Mouse (Mus musculus) MEL (cell line): Measurements from ENCODE around the gene Pym1.

Experiments used
- CHD2 ChIP-seq: IDR thresholded peaks from 2 replicates; pipeline ENCODE4 v1.6.1; 2011; ENCODE audit warnings: low read length, improper control_type of control experiment
- CTCF ChIP-seq, 3 experiments: IDR thresholded peaks in 2 of 3; conservative IDR thresholded peaks in 1 of 3; 2 replicates each; pipeline ENCODE4 v1.5.1; 2011 to 2012; ENCODE audit warnings: low read length in 3 of 3, low read depth in 2 of 3, mild to moderate bottlenecking in 2 of 3, improper control_type of control experiment in 1 of 3, inconsistent platforms in 1 of 3, mixed read lengths in 1 of 3, moderate library complexity in 1 of 3; ENCODE audit not compliant: control insufficient read depth in 1 of 3, insufficient read depth in 1 of 3, poor library complexity in 1 of 3, severe bottlenecking in 1 of 3
- ELF1 ChIP-seq: IDR thresholded peaks from 2 replicates; pipeline ENCODE4 v1.6.1; 2014; ENCODE audit warnings: low read depth, mild to moderate bottlenecking, inconsistent platforms, low read length, improper control_type of control experiment, moderate library complexity
- HCFC1 ChIP-seq: IDR thresholded peaks from 2 replicates; pipeline ENCODE4 v1.6.1; 2012; ENCODE audit warnings: low read depth, mild to moderate bottlenecking, inconsistent platforms, low read length, improper control_type of control experiment, moderate library complexity
- JUND ChIP-seq: IDR thresholded peaks from 2 replicates; pipeline ENCODE4 v1.6.1; 2011; ENCODE audit warnings: low read depth, mild to moderate bottlenecking, improper control_type of control experiment, low read length
- MAFK ChIP-seq: IDR thresholded peaks from 2 replicates; pipeline ENCODE4 v1.6.1; 2011; ENCODE audit warnings: low read depth, mild to moderate bottlenecking, low read length, improper control_type of control experiment, borderline replicate concordance
- POLR2A ChIP-seq, 2 experiments: IDR thresholded peaks; 2 replicates each; pipeline ENCODE4 v1.6.1; 2011 to 2012; ENCODE audit warnings: low read length in 2 of 2, mild to moderate bottlenecking in 2 of 2, control low read depth in 1 of 2, improper control_type of control experiment in 1 of 2, low read depth in 1 of 2, moderate library complexity in 1 of 2; ENCODE audit not compliant: control insufficient read depth in 1 of 2, insufficient read depth in 1 of 2, poor library complexity in 1 of 2
- SIN3A ChIP-seq: IDR thresholded peaks from 2 replicates; pipeline ENCODE4 v1.6.1; 2012; ENCODE audit warnings: low read length, improper control_type of control experiment, inconsistent platforms
- TCF12 ChIP-seq: IDR thresholded peaks from 2 replicates; pipeline ENCODE4 v1.6.1; 2014; ENCODE audit warnings: low read depth, mild to moderate bottlenecking, inconsistent platforms, low read length, improper control_type of control experiment, moderate library complexity
- USF1 ChIP-seq: IDR thresholded peaks from 2 replicates; pipeline ENCODE4 v1.6.1; 2014; ENCODE audit warnings: low read depth, mild to moderate bottlenecking, inconsistent platforms, low read length, improper control_type of control experiment, moderate library complexity
- ZNF384 ChIP-seq: IDR thresholded peaks from 2 replicates; pipeline ENCODE4 v1.6.1; 2012; ENCODE audit warnings: low read depth, mild to moderate bottlenecking, inconsistent platforms, low read length, improper control_type of control experiment

DNA sequence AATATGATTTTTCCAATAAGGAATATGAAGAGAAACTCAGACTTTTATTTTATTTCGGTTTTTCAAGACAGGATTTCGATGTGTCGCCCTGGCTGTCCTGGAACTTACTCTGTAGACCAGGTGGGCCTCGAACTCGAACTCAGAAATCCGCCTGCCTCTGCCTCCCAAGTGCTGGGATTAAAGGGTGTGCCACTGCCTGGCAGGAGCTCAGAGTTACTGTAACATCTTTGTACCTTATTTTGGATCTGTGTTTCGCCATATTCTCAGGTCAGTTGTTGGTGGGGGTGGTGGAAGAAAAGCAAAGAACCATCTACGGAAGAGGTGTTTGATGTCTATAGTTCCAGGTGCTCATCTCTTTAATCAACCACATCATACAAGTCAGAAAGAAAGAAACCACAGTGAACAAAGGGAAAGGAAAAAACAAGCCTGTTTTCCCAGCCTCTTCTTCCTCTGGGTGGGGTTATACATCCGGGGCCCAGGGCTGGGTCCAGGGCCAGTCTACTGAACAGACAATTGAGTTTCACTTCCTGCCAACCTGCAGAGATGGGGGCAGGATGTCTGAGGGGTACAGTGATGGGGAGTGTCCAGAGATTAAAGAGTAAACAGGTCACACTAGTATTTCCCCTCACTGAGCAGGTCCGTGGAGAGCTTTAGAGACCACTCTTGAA, 1.6 kb upstream of the Pym1 start:
- no peak for TF ChIP-seq CHD2
- no peak for TF ChIP-seq MAFK
- no peak for TF ChIP-seq ELF1
- no peak for TF ChIP-seq TCF12
- TF ChIP-seq POLR2A (IDR thresholded peaks at IDR 0.05; ENCODE audit: control insufficient read depth in 1 of 2, insufficient read depth in 1 of 2, low read depth in 1 of 2, low read length in 2 of 2, poor library complexity in 1 of 2): no peak
- TF ChIP-seq CTCF (IDR thresholded peaks at IDR 0.05 in 2 of 3, conservative IDR thresholded peaks at IDR 0.05 in 1 of 3; ENCODE audit: control insufficient read depth in 1 of 3, insufficient read depth in 1 of 3, low read depth in 2 of 3, low read length in 3 of 3, poor library complexity in 1 of 3, severe bottlenecking in 1 of 3): no peak
- no peak for TF ChIP-seq JUND
- no peak for TF ChIP-seq SIN3A
- no peak for TF ChIP-seq USF1
- no peak for TF ChIP-seq ZNF384
- TF ChIP-seq HCFC1: no peak
